ENCODE assay signal across 8 mouse cellular contexts in genomic region chr3:108445366-108445705, GRCm38 (mm10). TPM values are rescaled to one million over a fixed set of nuclear protein-coding genes. Genes with fewer than 3 reads are reported as not detected.
DNase-seq lines count a peak whose midpoint lies in the region; ATAC-seq and TF ChIP-seq lines count a peak whose summit lies in the region.

No protein-coding gene starts in this region.

- H3K27me3 ChIP-seq in heart, embryonic 14.5 days (ENCODE audit: control insufficient read depth, insufficient read depth, low read length) = no peaks in the 10 kb centered on the region
- H3K27me3 ChIP-seq in forebrain, postnatal 0 days (ENCODE audit: insufficient read depth, low read length) = no peaks in the 10 kb centered on the region

- 0 out of 2 replicates have a peak, but pooled peaks have one; percentile 1 for ATAC-seq in heart, embryonic 14.5 days (ENCODE audit: insufficient number of reproducible peaks, insufficient read depth, low FRiP score, low read depth)
- no peak for ATAC-seq in forebrain, postnatal 0 days

- peak overlapping the region; percentile 76 for H3K9ac ChIP-seq in heart, embryonic 14.5 days (ENCODE audit: low read length)
- H3K9ac ChIP-seq in ES-E14 (ENCODE audit: insufficient read depth, low read depth, low read length, poor library complexity, severe bottlenecking) = no peak overlapping the region; the same call in 1 of the 2 replicates
- H3K9ac ChIP-seq in forebrain, postnatal 0 days = peak overlapping the region; percentile 92

- H3K4me1 ChIP-seq in heart, embryonic 14.5 days (ENCODE audit: control insufficient read depth in 2 of 2, insufficient read depth in 2 of 2, low read length in 2 of 2) = peaks cover 2 to 14% of the 10 kb centered on the region in 2 experiments; a peak in 3 of 4 replicates
- H3K4me1 ChIP-seq in ES-E14 (ENCODE audit: control insufficient read depth in 2 of 2, insufficient read depth in 2 of 2, low read length in 2 of 2, poor library complexity in 1 of 2) = peaks cover 0 to 14% of the 10 kb centered on the region in 2 experiments; a peak in 3 of 4 replicates
- H3K4me1 ChIP-seq in forebrain, postnatal 0 days (ENCODE audit: insufficient read depth) = peaks cover 15% of the 10 kb centered on the region

- H3K9me3 ChIP-seq in heart, embryonic 14.5 days (ENCODE audit: control insufficient read depth, low read length) = no peaks in the 10 kb centered on the region
- H3K9me3 ChIP-seq in ES-E14 (ENCODE audit: control insufficient read depth, insufficient read depth, low read depth, low read length) = no peaks in the 10 kb centered on the region
- no peaks in the 10 kb centered on the region for H3K9me3 ChIP-seq in forebrain, postnatal 0 days (ENCODE audit: low read length)

- H3K27ac ChIP-seq in heart, embryonic 14.5 days (replicated peaks in 1 of 2; ENCODE audit: control insufficient read depth in 1 of 2, insufficient read depth in 1 of 2, low read depth in 2 of 2, low read length in 2 of 2) = peak overlapping the region; percentile 19 to 61; a peak in 2 of 4 replicates
- peak overlapping the region; percentile 86; the same call in 1 of the 2 replicates for H3K27ac ChIP-seq in ES-E14 (ENCODE audit: insufficient read depth, low read depth, low read length, poor library complexity, severe bottlenecking)
- H3K27ac ChIP-seq in forebrain, postnatal 0 days (ENCODE audit: low read depth, low read length) = peak overlapping the region; percentile 94
- peak overlapping the region; percentile 46 for H3K27ac ChIP-seq in macrophage

- H3K36me3 ChIP-seq in heart, embryonic 14.5 days (ENCODE audit: control insufficient read depth, insufficient read depth, low read length) = peaks cover 20% of the 10 kb centered on the region
- H3K36me3 ChIP-seq in ES-E14 (ENCODE audit: control insufficient read depth, insufficient read depth, low read length, poor library complexity, severe bottlenecking) = peaks cover 11% of the 10 kb centered on the region; the same call in 1 of the 2 replicates
- peaks cover 3% of the 10 kb centered on the region; the same call in 1 of the 2 replicates for H3K36me3 ChIP-seq in forebrain, postnatal 0 days (ENCODE audit: insufficient read depth)
- H3K36me3 ChIP-seq in macrophage (ENCODE audit: inconsistent target) = no peaks in the 10 kb centered on the region

- intact Hi-C loops in heart, postnatal 36 days (cut with DNase I) = no loop called here

- H3K79me2 ChIP-seq in macrophage (ENCODE audit: inconsistent target) = peaks cover 46% of the 10 kb centered on the region

- peak overlapping the region; percentile 90 for H3K4me2 ChIP-seq in heart, embryonic 14.5 days (ENCODE audit: low read length)
- peak overlapping the region; percentile 71 for H3K4me2 ChIP-seq in forebrain, postnatal 0 days (ENCODE audit: low read depth)

- in situ Hi-C loops in ES-E14 (cut with MboI; ENCODE audit: low sequenced_read_pairs in 2 of 2, unreplicated experiment in 2 of 2) = no loop called here

- TF ChIP-seq CTCF in forebrain, postnatal 0 days (IDR thresholded peaks at IDR 0.05; ENCODE audit: low read depth) = no peak; the same call in 1 of the 2 replicates

- peak overlapping the region; percentile 60 to 79 for H3K4me3 ChIP-seq in heart, embryonic 14.5 days (ENCODE audit: control insufficient read depth in 1 of 2, insufficient read depth in 1 of 2, low read depth in 1 of 2, low read length in 2 of 2)
- H3K4me3 ChIP-seq in ES-E14 (ENCODE audit: insufficient read depth in 1 of 2, low read depth in 1 of 2, low read length in 2 of 2, poor library complexity in 1 of 2, severe bottlenecking in 1 of 2) = peak overlapping the region; percentile 86 to 96; a peak in 3 of 4 replicates
- H3K4me3 ChIP-seq in forebrain, postnatal 0 days (ENCODE audit: low read depth, low read length) = peak overlapping the region; percentile 73
- H3K4me3 ChIP-seq in macrophage (ENCODE audit: inconsistent target) = peak overlapping the region; percentile 91

- no peak for DNase-seq in heart, postnatal 36 days
- DNase-seq in ES-E14 (ENCODE audit: low read depth, low spot score) (no peak), adipocyte (ENCODE audit: low spot score) (no peak)
- DNase-seq in forebrain, postnatal 0 days = no peak
- no peak for DNase-seq in layer of hippocampus, postnatal 14 days (ENCODE audit: low spot score in 2 of 2)
- no peak for DNase-seq in ovary, postnatal 36 days (ENCODE audit: low spot score)

- WGBS in heart, embryonic 14.5 days = 9% methylated on average over 6 of the region's 6 CpGs
- WGBS in forebrain, postnatal 0 days = 14% methylated on average over 6 of the region's 6 CpGs
- 15% methylated on average over 6 of the region's 6 CpGs for WGBS in macrophage (ENCODE audit: missing documents)

TF ChIP-seq in ES-E14, 5 proteins besides CTCF, POLR2A, EP300 and RAD21:
- TF ChIP-seq ZNF384 (IDR thresholded peaks at IDR 0.05; ENCODE audit: low read depth, low read length) = no peak
- no peak for TF ChIP-seq HCFC1 (IDR thresholded peaks at IDR 0.05; ENCODE audit: borderline replicate concordance, insufficient read depth, low read length)
- no peak for TF ChIP-seq MAFK (IDR thresholded peaks at IDR 0.05; ENCODE audit: insufficient read depth, low read depth, low read length)
- no peak for TF ChIP-seq ZC3H11A (IDR thresholded peaks at IDR 0.05; ENCODE audit: borderline replicate concordance, low read depth, low read length)
- no peak for TF ChIP-seq CHD2 (IDR thresholded peaks at IDR 0.05; ENCODE audit: low read depth, low read length)

RNA-seq across cellular contexts. Expression of gene Sars, which starts 0.3 kb away (rescaled TPM):
- 84.5 and 85.2 TPM in 2 replicates for polyA plus RNA-seq in heart, embryonic 14.5 days (2014; fragmentation: Nextera tagmentation; extraction: Ambion mirVana)
- total RNA-seq in heart, postnatal 36 days (2021) = 10 to 100 TPM; 82.6 to 83.9 TPM
- total RNA-seq in ES-E14 (2012; rRNA removed) = 204 and 236 TPM in 2 replicates
- total RNA-seq in forebrain, postnatal 0 days (2014; rRNA removed) = 196 and 202 TPM in 2 replicates
- polyA plus RNA-seq in forebrain, postnatal 0 days (2015; fragmentation: Nextera tagmentation; extraction: Ambion mirVana) = 220 and 223 TPM in 2 replicates
- 100 to 1,000 TPM in 8 of 26 experiments, 10 to 100 TPM in 18; 14.2 to 178 (median 80.5) TPM for total RNA-seq in macrophage (2018; cell fraction: chromatin; rRNA removed)
- 100 to 1,000 TPM in 14 of 26 experiments, 10 to 100 TPM in 12; 57.5 to 163 (median 110) TPM for total RNA-seq in macrophage (2018; cell fraction: cytosol; rRNA removed)
- 100 to 1,000 TPM in 8 of 26 experiments, 10 to 100 TPM in 18; 24.9 to 128 (median 77.8) TPM for total RNA-seq in macrophage (2018; cell fraction: nucleus; rRNA removed)
- 98.2 to 210 TPM (median 113 TPM) in 3 replicates for polyA plus RNA-seq in macrophage (2018)
- total RNA-seq in layer of hippocampus, postnatal 14 days (2021) = 100 to 1,000 TPM; 199 to 200 TPM

RNA-seq across cellular contexts. Expression of gene Celsr2, which starts 30.0 kb away (rescaled TPM):
- 2.5 and 3.1 TPM in 2 replicates for polyA plus RNA-seq in heart, embryonic 14.5 days (2014; fragmentation: Nextera tagmentation; extraction: Ambion mirVana)
- 1 to 10 TPM; 6.6 to 7.4 TPM for total RNA-seq in heart, postnatal 36 days (2021)
- total RNA-seq in ES-E14 (2012; rRNA removed) = 7.9 and 15.6 TPM in 2 replicates
- total RNA-seq in forebrain, postnatal 0 days (2014; rRNA removed) = 39.0 and 51.4 TPM in 2 replicates
- polyA plus RNA-seq in forebrain, postnatal 0 days (2015; fragmentation: Nextera tagmentation; extraction: Ambion mirVana) = 14.4 and 24.5 TPM in 2 replicates
- total RNA-seq in macrophage (2018; cell fraction: chromatin; rRNA removed) = 1 to 10 TPM in 1 of 26 experiments, under 1 TPM in 14, not detected in 11; 0.07 to 1.3 (median 0.17) TPM
- total RNA-seq in macrophage (2018; cell fraction: cytosol; rRNA removed) = under 1 TPM in 14 of 26 experiments, not detected in 12; 0.03 to 0.32 (median 0.07) TPM
- total RNA-seq in macrophage (2018; cell fraction: nucleus; rRNA removed) = under 1 TPM in 16 of 26 experiments, not detected in 10; 0.04 to 0.84 (median 0.08) TPM
- 0.30 TPM in 1 of 3 replicates, not detected in the others for polyA plus RNA-seq in macrophage (2018)
- total RNA-seq in layer of hippocampus, postnatal 14 days (2021) = 100 to 1,000 TPM; 184 to 194 TPM

Comparison
In these comparisons a context has a peak if more than half of its experiments do, and no peak if none do; other contexts are left out.
1. H3K27ac ChIP-seq: peak in every context shown above with its lines; median percentile 94 in forebrain, postnatal 0 days; 86 in ES-E14; 46 in macrophage; 40 in heart, embryonic 14.5 days.